Mouse (Mus musculus) layer of hippocampus, postnatal 36 days (tissue): ENCODE measurements around the gene Gm48552. TPM values are rescaled to one million over a fixed set of nuclear protein-coding genes. Genes with fewer than 3 reads are reported as not detected.

Experiments used
- DNase-seq, 2 experiments: peaks; one replicate each; pipeline ENCODE4 v3.0.0; 2022
- total RNA-seq, 2 experiments: library from RNA; stranded (reverse); gene quantifications; 2 replicates each; pipeline ENCODE4 v1.2.3; 2021

Gm48552 gene
- total RNA-seq, 2 experiments from 2014 or later: 4.5 to 7.1 TPM

DNA sequence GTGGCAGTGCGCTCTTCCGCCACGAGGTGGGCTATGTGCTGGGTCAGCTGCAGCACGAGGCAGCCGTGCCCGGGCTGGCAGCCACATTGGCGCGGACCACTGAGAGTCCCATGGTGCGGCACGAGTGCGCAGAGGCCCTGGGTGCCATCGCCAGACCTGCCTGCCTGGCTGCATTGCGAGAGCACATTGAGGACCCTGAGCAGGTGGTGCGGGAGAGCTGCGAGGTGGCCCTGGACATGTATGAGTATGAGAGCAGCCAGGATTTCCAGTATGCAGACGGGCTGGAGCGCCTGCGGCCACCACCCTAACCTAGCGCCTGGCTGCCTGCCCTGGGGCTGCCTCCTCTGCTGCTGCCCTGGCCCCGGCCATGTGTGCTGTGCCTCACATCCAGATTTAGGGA is 1.1 kb upstream of the Gm48552 start:
- no peak for DNase-seq

DNA sequence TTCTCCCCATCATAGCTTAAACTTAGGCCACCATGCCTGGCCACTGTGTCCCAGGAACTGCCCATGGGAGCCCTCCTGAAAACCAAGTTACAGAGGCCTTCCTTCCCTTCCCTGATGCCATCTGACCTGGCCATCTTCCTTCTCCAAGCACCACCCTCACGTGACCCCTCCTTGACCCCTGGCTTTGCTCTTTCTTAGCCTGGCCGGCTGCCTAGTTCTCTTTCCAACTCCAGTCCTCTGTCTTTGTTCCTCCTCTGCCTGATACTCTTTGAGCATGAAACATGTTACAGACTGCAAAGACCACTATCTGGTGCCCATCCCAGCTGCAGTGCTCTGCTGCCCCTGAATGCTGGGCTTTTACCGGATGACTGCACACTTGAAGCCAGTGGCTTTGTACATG is 568 bp downstream of the Gm48552 start:
- DNase-seq: no peak

DNA sequence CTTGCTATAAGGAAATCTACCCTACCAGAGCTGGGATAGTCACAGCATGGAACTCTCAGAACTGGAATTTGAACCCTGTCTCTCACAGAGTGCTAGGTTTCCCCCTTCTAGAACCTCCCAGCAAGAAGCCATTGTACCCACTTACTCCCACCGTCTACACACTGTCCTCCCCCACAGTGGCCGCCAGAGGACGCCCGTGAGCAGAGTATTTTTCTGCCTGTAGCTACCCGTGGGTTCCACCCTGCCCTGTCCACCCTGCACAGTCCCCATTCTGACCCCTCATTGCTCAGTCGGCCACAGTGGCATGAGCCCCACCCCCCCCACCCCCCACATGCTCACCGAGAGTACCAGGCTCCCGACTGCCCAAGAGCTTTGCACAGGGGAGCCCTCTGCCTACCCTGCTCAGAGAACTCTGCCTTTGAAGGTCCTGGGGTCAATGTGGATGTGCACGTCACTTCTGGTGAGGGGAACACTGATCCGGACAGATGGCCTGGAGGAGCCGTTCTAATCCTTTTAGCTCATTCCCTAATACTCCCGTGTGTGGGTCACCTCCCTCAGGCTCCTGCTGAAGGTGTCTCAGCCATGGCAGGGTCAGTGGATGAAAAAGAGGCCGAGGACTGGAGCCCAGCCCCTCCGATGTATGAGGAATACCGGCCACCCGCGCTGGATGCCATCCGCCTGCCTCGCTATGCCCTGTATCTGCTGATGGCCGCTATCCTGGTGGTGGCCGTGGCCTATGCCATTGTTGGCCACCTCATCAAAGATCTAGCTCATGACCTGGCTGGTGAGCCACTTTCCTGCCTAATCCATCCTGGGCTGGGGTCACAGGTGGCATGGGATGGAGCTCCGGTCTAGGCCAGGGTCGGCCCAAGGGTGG is 1.2 kb downstream of the Gm48552 start:
- peak; percentile 70 to 75 for DNase-seq

DNA sequence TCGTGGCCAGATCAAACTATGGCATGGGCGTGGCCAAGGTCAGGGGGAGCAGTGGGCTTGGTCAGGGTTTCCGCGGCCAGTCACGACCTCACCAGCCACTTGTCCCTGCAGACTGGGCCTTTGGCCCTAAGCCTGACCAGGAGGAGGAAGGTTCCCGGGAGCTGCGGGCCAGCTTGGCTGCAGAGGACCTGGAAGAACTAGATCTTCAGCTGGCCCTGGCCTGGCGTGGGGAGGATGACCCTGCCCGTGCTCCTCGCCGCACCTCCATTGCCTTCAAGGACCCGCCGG is 1.8 kb downstream of the Gm48552 start:
- no peak for DNase-seq

DNA sequence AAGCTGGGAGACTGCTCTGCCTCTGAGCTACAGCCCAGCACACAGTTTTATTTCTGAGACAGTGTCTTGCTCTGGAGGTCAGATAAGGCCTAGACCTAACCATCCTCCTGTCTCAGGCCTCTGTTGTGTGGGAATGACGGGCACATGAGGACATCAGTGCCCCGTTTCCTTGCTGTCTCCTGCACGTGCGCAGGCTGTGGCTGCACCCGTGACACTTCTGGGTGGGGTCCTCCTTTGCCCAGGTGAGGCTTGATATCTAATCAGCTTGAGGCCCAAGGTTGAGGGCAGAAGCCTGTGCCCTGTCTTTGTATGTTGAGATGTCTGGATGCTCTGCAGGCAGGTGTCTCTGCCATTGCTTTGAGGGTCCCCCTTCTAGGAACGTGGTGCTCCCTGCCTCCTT is 3.5 kb downstream of the Gm48552 start:
- DNase-seq: no peak

DNA sequence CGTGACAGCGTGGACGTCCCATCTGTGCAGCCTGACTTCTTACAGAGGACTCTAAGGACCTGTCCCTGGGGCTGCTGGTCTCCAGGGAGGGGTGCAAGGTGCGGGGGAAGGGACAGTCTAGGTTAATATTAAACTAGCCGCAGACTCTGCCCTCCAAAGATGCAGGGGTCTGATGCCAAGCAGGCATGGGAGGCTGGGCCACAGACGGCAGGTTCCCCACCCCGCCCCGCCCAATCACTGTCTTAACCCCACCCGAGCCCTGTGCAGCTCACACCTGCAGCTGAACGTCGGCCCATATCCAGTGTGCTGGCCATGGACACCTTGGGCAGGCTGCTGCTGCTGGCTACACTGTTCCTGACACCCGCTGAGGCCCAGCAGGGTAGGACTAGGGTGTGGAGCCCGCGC is 4.0 kb downstream of the Gm48552 start, which contains the start of gene Smim24:
TSS of gene Smim24 (plus strand) at position 271 of the 405 bp plus-strand sequence.
- no peak for DNase-seq

DNA sequence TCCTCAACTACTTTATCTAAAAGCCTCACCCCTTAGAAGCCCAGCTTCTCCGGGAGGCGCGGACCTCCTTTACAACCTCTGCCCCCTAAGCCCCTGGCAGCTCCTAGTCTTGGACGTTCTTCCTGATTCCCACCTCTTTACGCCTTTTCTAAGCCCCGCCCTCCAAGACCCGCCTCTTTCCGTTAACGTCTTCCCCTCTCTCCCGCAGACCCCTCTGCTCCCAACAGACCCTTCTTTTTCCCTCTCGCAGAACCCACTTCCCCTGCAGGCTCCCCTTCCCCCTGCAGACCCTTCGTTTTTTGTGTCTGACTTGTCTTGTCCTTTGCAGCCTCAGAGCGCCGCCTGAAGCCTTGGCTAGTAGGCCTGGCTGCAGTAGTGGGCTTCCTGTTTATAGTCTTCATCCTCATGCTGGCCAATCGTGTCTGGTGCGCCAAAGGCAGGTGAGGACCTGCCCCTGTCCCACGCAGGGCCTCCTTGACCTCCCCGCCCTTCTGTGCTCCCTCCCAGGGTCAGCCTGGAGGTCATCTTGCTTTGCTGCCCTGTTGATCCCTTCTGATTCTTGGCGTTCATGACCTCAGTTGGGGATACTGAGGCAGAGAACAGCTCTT is 4.8 kb downstream of the Gm48552 start:
- DNase-seq: no peak

DNA sequence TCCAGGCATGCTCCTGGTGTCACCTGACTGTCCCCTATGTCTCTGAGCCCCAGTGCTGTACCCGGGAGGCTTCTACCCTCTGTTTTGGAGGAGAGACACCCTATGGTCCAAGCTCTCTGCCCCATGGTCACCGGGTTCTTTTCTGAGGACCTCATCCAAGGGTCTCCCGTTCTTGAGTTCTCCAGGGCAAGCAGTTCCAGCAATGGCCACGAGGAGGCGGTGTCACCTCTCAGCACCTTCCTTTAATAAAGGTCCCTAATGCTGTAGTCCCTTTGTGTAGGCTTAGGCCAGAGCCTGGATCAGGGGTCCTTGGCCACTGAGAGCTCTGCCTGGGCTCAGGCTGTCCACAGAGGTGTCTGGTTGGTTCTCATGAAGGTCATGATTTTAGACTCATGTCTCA is 6.3 kb downstream of the Gm48552 start:
- no peak for DNase-seq

DNA sequence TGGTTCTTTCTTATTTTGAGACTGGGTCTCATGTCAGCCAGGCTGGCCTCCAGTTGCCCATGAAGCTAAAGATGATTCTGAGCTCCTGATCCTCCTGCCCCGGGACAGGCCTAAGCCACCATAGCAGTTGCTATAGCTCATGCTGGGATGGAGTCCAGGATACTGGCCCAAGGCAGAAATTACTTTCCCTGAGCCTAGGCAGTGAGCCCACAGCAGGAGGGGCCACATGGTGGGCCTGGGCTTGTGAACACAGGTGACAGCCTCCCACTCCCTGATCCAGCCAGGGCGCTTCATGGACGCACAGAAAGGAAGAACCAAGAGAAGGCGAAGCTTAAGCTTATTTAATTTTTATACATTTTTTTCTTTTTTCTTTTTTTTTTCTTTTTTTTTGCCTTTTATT is 7.1 kb downstream of the Gm48552 start:
- no peak for DNase-seq

DNA sequence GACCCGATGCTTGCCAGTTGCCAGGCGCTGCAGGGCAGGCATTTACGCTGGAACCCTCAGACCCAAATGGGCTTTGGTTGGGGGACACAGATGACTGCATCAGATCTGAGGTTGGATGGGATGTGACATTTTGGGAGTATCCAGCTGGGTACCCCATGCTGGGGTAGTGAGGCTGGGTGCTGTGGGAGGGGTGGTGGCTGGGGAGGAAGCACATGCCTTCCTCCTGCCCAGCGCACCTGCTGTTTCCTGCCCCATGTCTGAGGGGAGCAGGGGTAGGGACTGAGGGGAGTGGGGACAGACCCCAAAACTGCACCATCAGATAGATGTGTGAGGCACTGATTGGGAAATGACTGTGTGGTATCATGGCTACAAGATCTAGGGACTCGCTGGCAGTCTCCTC is 7.9 kb downstream of the Gm48552 start:
- DNase-seq: no peak

DNA sequence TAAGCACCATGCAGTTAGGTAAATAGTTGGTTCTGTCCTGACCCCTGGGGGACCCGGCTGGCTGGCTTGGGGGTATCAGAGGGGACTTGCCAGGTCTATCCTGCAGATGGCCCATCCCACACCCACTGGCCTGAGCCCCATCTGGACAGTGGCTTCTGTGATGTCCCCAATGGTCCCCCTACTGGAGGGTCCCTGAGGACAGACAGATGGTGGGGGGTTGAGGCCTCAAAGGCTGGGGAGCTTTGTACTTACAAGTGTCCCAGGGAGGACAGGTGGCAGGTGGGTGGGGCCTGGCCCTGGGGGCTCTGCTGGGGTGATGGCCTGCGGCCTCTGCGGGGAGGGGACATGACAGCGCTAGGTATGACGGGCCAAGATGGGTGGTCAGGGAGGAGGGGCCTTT is 10.5 kb downstream of the Gm48552 start:
- no peak for DNase-seq

DNA sequence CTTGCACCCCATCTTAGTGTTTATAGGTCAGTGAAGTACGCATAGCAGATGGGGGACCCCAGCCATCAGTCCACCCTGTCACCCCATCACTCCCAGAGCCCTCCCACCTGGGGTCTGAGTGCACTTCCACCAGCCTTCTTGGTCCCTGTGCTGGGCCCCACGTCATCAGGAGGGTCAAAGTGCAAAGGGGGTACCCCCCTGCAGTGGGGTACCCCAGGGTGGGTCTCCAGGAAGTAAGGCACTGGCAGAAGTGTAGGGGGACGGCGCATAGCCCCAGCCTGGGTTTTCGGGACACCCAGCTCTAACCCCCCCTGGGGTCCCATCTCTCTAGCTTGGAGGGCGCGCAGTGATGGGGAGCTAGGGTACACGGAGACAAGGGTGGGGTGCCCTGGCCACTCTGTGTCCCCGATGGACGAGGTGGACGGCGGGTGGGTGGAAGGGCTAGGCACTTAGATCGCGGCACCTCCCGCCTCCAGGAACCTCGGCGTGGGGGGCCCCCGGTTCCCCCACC is 11.0 kb downstream of the Gm48552 start:
- no peak for DNase-seq

DNA sequence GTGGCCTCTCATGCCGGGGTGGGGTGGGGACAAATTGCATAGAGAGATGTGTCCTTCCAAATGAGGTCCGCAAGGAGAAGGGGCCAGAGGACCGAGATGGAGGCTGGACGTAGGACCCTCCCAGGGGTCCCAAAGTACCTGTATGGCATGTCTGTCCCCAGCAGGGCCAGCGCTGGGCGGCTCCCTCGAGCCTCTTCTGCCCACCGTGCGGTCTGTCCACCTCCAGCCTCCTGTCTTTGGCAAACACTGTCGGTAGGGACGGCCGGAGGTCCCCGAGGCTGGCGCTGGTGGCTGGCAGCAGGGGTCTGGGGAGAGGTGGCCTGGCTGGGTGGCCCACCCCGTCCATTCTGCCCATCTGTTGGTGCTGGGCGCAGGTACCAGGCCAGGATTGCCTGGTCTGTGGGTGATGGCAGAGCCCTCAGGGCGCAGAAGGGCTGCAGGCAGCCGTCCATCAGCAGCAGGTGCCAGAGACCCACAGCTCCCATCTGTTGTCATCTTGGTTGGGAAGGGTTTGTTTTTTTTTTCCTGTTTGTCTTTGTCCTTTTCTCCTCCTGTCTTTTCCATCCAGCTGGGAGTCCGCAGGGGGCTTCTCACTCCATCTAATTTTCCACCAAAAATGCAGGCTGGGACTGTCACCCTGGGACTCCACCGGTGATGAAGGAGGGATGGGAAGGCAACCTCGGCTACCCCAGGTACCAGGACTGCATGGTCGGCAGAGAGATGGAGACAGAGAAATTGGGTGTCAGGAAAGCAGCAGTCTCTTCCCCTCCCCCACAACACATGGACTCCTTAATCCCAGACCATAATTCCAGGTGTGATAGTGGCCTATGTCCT is 11.8 kb downstream of the Gm48552 start:
- no peak for DNase-seq

DNA sequence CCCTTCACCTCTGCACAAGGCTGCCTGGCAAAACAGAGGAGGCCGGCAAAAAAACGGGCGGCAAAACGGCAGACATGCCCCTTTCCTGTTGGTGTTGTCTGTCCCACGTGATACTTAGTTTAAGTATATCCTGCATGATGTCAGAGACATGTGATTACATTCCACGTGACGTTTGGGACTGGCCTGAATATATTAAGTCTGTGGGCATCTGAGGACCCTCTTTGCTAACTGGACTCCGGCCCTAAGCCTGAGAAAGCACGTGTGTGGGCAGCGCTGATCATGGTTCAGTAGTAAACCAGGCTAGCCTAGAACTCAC is 12.4 kb downstream of the Gm48552 start:
- no peak for DNase-seq

DNA sequence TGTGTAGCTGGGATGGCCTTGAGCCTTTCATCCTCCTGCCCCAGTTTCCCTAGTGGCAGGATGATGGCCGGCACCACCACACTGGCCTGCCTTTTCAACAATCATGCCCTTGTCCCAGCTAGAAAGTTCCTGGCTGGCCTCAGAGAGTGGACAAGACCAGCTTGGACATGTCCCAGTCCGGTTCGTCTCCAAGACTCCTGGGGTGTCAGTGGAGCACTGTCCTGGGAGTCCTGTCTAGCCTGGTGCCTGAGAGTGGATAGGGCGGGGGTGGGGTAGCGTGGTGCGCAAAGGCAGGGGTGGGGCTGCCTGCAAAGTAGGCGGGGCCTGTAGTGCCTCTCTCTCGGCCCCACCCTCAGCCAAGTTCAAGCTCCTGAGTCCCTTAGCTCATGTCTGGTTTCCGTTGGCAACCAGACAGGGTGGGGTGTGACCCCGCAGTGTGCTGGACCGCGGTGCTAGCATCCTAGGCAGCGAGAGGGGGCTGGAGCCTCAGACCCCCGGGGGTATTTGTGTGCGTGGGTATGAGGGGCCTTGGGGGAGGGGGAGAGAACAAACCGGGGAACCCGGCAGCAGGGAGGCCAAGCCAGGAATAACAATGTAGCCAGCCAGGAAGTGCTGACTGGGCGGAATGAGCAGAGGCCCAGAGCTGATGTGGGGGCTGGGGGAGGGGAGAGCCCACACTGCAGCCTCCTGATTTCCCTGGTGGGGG is 12.9 kb downstream of the Gm48552 start:
- peak in 1 of 2 experiments; percentile 61 for DNase-seq

DNA sequence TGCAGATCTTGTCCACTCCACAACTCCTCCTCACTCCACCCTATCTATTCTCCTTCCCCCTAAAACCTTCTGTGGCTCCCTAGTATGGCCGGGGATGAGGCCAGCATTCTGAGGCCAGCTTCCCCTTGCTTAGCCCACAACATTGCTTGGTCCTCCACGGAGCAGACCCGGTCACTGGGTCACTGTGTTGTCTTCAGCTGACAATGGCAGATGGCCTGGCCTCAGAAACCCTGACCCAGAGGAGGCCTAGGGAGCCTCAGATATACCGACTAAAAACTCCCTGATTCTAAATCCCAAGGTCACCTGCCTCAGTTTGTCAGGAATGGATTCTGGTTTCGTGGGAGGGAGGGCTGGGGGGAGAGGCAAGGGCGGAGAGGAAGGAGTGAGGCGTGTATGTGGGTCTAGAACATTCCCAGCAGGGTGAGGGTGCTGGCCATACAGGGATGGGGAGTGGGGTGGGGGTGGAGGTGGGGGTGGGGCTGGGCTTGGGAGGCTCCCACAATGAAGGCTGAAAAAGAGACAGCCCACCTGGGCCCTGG is 13.5 kb downstream of the Gm48552 start:
- no peak for DNase-seq

DNA sequence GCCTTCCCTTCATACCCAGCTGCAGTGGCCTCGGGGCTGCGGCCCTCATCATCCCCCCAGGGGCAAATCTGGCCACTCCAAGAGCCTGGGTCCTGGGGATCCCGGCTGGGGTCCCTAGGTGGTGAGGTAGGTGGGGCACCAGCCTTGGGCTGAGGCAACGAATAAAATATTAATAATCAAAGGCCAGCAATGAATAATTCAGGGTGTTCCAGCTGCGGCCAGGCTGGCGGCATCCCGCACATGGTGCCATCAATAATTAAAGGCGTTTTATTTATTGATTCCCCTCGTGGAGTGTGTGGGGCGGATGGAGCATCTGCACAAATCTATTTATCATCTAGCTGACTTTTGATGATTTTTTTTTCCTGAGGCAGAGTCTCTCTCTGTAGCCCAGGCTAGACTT is 14.7 kb downstream of the Gm48552 start:
- DNase-seq: no peak

DNA sequence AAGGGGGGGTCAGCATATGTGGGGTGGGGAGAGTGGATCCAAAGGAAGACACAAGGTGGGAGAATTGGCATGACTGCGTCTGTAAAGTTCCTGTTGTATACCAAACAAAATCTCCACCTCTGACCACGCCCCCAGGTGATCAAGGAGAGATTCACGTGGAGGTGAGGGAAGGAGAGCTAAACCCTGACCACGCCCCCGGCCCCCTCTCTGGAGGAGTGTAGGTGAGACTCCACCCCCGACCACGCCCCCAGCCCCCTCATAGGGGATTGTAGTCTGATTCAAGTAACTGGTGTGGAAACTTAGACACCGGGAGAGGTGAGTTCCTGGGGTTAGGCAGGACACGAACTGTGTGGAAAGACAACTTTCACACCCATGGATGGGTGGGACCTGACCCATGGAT is 15.3 kb downstream of the Gm48552 start:
- DNase-seq: no peak

DNA sequence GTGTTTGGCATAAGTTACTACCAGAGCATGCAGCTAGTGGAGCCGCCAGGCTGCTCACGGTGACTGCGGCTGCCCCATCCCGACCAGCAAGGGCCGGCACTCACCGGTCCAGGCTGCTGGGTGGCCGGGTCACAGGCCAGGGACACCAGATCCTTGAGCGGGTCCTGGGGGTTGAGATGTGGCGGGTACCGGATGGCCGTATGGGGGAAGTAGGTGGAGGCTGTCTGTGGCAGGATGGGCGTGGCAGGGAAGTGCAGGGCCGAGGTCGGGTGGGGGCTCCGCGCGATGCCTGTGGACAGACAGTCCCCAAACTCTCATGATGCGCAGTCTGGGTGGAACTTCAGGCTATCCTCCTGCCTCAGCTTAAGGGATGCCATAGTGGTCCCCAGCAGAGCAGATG is 15.9 kb downstream of the Gm48552 start:
- DNase-seq: no peak

DNA sequence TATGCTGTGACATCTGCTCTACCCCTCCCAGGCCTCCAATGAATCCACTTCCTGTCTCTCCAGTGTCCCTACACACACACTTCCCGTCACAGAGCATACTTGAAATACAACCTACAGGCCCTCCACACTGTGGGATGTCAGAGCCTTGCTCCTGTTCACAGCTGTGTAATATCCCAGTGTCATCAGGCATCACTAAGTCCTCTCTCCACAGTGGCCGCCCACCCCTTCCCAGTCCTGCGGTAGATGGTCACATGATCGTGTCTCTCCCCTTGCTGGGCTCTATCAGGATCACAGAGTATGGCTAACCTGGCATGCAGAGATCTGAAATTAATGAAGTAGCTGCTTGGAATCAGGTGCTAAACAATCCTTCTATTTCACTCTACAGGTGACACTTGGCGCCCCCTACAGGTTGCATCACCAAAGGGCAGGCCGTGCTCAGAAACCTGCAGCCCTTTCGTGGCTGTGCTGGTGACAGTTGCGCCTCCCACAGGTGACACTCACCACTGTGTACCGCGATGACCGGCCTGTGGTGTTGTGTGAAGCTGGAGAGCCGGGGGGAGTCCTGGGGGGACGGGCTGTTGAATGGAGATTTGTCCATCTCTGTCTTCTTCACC is 16.9 kb downstream of the Gm48552 start:
- no peak for DNase-seq

DNA sequence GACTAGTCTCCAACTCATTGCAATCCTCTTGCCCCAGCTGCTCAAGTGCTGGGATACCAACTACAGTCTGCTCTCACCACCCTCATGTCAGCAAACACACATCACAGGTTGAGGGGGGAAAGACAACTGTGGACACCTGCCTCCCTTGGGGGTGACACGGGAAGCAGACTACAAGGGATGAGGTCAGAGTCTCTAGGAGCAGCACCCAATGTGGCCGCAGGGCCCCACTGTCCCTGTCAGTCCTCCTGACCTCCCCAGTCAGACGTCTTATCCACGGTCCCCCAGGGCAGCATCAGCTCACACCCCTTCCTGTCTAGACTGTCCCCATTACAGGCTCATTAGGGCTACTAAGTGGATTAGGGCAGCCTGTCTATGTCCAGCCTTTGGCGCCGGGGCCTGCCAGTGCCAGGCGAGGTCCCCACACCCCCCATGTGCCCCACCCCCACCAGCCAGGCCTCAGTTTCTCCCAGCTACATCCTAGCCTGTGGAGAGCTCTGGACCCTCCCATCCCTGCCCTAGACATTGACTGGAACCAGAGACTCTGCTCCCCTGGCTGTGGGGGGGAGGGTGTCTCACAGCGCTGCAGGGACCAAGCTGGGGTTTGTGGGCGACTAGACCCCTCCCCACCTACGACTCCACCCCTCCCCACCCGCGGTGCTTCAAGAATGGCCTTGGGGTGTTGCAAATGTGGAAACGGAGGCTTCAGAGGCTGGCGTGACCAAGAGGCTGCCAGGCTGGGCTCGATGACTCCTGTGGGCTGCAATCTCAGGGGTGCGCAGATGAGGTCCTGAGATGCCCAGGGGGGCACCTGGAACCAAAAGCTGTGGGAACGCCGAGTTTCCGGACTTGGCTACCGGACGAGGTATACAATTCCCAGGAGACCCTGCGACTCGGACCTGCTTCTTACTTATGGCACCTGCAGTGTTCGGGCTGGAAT is 18.0 kb downstream of the Gm48552 start:
- DNase-seq: no peak
